Mouse (Mus musculus): Measurements from ENCODE around the gene Ppp1ca. TPM values are rescaled to one million over a fixed set of nuclear protein-coding genes. Genes with fewer than 3 reads are reported as not detected.

Gene Ppp1ca
- 727 and 779 TPM in 2 replicates for polyA plus RNA-seq (2015; fragmentation: Nextera tagmentation; extraction: Ambion mirVana)

DNA sequence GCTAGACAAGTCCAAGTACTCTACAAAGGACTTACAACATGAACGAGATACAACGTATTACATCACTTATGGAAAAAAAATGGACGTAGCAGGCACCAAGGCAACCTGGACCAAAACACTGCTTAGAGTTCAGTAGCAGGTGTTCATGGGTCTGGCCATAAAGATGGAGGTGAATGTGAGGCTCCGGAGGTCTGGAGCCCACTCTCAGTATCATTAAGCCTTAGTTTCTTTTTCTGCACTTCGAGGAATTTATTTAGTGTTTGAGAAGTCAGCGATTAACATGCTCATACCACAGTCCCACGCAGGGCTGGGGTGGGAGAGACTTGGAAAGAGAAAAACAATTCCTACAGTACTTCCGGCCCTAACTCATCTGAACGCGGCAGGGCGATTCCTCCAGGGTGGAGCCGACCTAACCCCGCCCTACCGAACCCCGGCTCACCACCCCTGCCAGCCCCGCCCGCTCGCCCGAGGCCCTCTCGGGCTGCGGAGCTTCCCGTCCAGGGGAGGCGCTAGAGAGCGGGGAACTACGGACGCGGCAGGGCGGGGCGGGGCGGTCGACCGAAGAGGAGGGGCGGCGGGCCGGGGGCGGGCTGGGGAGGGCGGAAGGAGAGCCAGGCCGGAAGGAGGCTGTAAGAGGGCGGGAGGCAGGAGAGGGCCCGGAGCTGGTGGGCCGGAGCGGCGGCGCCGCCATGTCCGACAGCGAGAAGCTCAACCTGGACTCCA, at the start of gene Ppp1ca:
Ppp1ca (plus strand) TSS at position 538 of the 723 bp plus-strand sequence.
- ATAC-seq (ENCODE audit: insufficient read depth, low FRiP score): peak; percentile 95
- 3% methylated on average over 43 of the region's 47 CpGs for WGBS
- peak within 1 kb of the TSS; percentile 97 for H3K4me2 ChIP-seq (ENCODE audit: low read depth, low read length)
- no peaks in the 10 kb centered on the region for H3K9me3 ChIP-seq (replicated peaks; ENCODE audit: control insufficient read depth, low read length)
- no peaks in the 10 kb centered on the region for H3K27me3 ChIP-seq (ENCODE audit: control insufficient read depth, insufficient read depth, low read length)
- peaks cover 24% of the 10 kb centered on the region; the same call in 1 of the 2 replicates for H3K36me3 ChIP-seq (ENCODE audit: control insufficient read depth, insufficient read depth, low read length)
- peak within 1 kb of the TSS; percentile 96 for H3K27ac ChIP-seq (ENCODE audit: low read length)
- H3K9ac ChIP-seq (ENCODE audit: low read length): peak within 1 kb of the TSS; percentile 99
- peak within 1 kb of the TSS; percentile 93 for H3K4me3 ChIP-seq (replicated peaks; ENCODE audit: low read length)
- peaks cover 19% of the 10 kb centered on the region for H3K4me1 ChIP-seq (ENCODE audit: control insufficient read depth, insufficient read depth, low read length)

DNA sequence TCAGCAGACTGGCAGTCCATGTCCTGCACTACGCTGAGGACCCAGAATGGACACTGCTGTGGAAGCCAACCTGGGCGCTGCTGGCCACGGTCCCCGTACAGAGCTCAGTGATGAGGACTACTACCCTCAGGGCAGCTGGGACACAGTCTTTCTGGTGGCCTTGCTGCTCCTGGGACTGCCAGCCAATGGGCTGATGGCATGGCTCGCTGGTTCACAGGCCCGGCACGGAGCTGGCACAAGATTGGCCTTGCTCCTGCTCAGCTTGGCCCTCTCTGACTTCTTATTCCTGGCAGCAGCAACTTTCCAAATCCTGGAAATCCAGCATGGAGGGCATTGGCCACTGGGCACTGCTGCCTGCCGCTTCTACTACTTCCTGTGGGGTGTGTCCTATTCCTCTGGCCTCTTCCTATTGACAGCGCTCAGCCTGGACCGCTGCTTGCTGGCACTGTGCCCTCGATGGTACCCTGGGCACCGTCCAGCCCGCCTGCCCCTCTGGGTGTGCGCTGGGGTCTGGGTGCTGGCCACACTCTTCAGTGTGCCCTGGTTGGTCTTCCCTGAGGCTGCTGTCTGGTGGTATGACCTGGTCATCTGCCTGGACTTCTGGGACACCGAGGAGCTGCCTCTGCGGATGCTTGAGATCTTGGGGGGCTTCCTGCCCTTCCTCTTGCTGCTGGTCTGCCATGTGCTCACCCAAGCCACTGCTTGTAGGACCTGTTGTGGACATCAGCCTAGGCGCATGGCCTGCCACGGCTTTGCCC, 49.3 kb upstream of the Ppp1ca start:
- no peak overlapping the region for H3K4me3 ChIP-seq (replicated peaks; ENCODE audit: low read length)
- ATAC-seq (ENCODE audit: insufficient read depth, low FRiP score): no peak

DNA sequence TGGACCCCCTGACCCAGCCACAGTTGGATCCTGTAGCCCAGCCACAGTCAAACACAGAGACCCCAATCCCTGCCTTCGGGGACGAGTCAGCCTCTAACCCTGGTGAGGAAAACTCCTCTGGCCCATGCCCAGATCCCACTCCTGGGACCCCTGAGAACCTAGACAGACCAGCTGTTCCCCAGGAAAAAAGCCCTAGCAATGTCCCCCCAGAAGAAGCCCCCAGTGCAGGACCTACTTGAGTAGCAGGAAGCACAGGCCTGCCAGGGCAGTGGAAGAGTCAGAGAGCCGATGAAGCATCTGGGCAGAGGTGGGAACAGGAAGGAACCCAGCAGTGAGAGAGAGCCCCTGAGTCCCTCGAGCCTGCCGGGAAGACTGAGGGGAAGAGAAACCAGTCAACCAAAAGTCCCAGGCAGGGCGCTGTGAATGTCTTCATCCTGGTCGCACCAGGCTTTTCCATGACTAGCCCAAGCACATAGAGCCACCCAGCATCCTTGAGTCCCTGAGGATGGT, 48.1 kb upstream of the Ppp1ca start, which contains the start of gene Cabp4:
Cabp4 (minus strand) TSS at position 275 of the 510 bp plus-strand sequence.
- no peak for ATAC-seq (ENCODE audit: insufficient read depth, low FRiP score)
- Histone ChIP-seq H3K9ac (ENCODE audit: low read length) (no peak within 1 kb of the TSS), H3K27ac (ENCODE audit: low read length) (0 out of 2 replicates have a peak within 1 kb of the TSS, but pooled peaks have one; percentile 12), H3K36me3 (ENCODE audit: control insufficient read depth, insufficient read depth, low read length) (no peaks in the 10 kb centered on the region), H3K4me2 (ENCODE audit: low read depth, low read length) (no peak within 1 kb of the TSS), H3K27me3 (ENCODE audit: control insufficient read depth, insufficient read depth, low read length) (no peaks in the 10 kb centered on the region), H3K9me3 (replicated peaks; ENCODE audit: control insufficient read depth, low read length) (no peaks in the 10 kb centered on the region), H3K4me1 (ENCODE audit: control insufficient read depth, insufficient read depth, low read length) (peaks cover 7% of the 10 kb centered on the region; the same call in 1 of the 2 replicates), H3K4me3 (replicated peaks; ENCODE audit: low read length) (no peak within 1 kb of the TSS)
- WGBS: 73% methylated on average over 7 of the region's 7 CpGs

More for the DNA sequence above, 49.3 kb upstream of the Ppp1ca start:
- no peak overlapping the region for H3K9ac ChIP-seq (ENCODE audit: low read length)
- H3K36me3 ChIP-seq (ENCODE audit: control insufficient read depth, insufficient read depth, low read length): no peaks in the 10 kb centered on the region
- H3K27ac ChIP-seq (ENCODE audit: low read length): no peak overlapping the region
- H3K9me3 ChIP-seq (replicated peaks; ENCODE audit: control insufficient read depth, low read length): no peaks in the 10 kb centered on the region
- WGBS: 92% methylated on average over 18 of the region's 18 CpGs
- peaks cover under 1% of the 10 kb centered on the region; the same call in 1 of the 2 replicates for H3K4me1 ChIP-seq (ENCODE audit: control insufficient read depth, insufficient read depth, low read length)
- no peak overlapping the region for H3K4me2 ChIP-seq (ENCODE audit: low read depth, low read length)
- H3K27me3 ChIP-seq (ENCODE audit: control insufficient read depth, insufficient read depth, low read length): no peaks in the 10 kb centered on the region

DNA sequence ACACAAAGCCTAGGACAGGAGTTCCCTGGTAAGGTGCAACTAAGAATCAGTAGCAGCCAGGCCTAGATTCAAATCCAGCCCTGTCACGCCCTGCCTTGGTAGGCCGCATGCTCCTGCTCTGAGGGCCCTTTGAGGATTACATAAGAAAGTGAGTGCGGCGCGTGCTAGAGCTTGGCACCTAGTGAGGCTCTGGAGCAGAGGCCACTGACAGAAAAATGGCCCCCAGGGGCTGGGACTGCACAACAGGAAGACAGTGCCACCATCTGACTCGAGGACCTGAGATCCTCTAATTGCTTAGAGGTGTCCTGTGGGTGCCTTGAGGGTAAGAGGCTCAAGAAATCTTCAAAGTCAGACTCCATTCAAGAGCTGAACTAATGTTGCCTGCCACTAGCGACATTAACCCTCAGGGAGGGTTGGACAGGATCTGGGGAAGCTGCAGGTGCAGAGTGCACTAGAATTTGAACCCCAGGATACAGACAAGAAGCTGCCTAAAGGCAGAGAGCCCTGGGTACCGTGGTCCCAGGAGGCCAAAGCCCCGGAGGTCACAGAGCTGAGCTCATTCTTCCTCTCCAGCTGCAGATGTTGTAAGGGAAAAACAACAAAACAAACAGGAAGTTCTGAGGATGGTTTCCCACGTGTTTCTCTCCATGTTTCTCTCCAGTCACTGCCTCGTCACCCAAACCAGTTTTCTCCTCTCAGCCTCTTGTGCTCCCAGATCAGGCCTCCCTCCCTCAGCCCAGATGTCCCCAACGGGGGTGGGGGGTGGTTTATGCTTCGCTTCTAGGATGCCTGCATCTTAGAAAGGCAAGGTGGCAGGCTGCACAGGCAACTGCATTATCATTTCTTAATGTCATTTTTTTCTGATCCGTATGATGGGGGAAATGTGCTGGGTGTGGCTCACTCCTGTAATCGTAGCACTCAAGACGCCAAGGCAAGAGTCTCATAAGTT, 47.0 kb upstream of the Ppp1ca start:
- H3K27ac ChIP-seq (ENCODE audit: low read length): 0 out of 2 replicates have a peak overlapping the region, but pooled peaks have one; percentile 12
- peaks cover 15% of the 10 kb centered on the region for H3K4me1 ChIP-seq (ENCODE audit: control insufficient read depth, insufficient read depth, low read length)
- H3K9ac ChIP-seq (ENCODE audit: low read length): no peak overlapping the region
- no peaks in the 10 kb centered on the region for H3K9me3 ChIP-seq (replicated peaks; ENCODE audit: control insufficient read depth, low read length)
- no peak overlapping the region for H3K4me3 ChIP-seq (replicated peaks; ENCODE audit: low read length)
- no peaks in the 10 kb centered on the region for H3K36me3 ChIP-seq (ENCODE audit: control insufficient read depth, insufficient read depth, low read length)
- no peaks in the 10 kb centered on the region for H3K27me3 ChIP-seq (ENCODE audit: control insufficient read depth, insufficient read depth, low read length)
- 77% methylated on average over 16 of the region's 16 CpGs for WGBS
- H3K4me2 ChIP-seq (ENCODE audit: low read depth, low read length): no peak overlapping the region
- ATAC-seq (ENCODE audit: insufficient read depth, low FRiP score): no peak

DNA sequence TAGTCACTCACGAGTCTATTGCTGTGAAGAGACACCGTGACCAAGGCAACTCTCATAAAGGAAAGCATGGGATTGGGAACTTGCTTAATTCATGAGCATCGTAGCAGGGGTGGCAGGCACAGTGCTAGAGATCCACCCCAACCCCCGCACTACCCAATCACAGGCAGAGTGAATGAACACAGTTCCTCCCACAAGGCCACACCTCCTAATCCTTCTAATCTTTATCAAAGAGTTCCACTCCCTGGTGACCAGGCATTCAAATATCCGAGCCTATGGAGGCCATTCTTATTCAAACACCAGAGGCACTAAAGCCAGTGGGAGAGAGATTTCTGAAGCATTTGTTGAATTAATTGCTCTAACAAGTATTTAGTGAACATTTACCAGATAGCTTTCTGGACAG, 45.9 kb upstream of the Ppp1ca start:
- Histone ChIP-seq H3K4me2 (ENCODE audit: low read depth, low read length) (no peak overlapping the region), H3K9ac (ENCODE audit: low read length) (no peak overlapping the region), H3K36me3 (ENCODE audit: control insufficient read depth, insufficient read depth, low read length) (peaks cover 4% of the 10 kb centered on the region; the same call in 1 of the 2 replicates), H3K4me1 (ENCODE audit: control insufficient read depth, insufficient read depth, low read length) (peaks cover 15% of the 10 kb centered on the region), H3K27me3 (ENCODE audit: control insufficient read depth, insufficient read depth, low read length) (no peaks in the 10 kb centered on the region), H3K9me3 (replicated peaks; ENCODE audit: control insufficient read depth, low read length) (no peaks in the 10 kb centered on the region), H3K27ac (ENCODE audit: low read length) (no peak overlapping the region), H3K4me3 (replicated peaks; ENCODE audit: low read length) (no peak overlapping the region)
- 90% methylated on average over 5 of the region's 5 CpGs for WGBS
- no peak for ATAC-seq (ENCODE audit: insufficient read depth, low FRiP score)

DNA sequence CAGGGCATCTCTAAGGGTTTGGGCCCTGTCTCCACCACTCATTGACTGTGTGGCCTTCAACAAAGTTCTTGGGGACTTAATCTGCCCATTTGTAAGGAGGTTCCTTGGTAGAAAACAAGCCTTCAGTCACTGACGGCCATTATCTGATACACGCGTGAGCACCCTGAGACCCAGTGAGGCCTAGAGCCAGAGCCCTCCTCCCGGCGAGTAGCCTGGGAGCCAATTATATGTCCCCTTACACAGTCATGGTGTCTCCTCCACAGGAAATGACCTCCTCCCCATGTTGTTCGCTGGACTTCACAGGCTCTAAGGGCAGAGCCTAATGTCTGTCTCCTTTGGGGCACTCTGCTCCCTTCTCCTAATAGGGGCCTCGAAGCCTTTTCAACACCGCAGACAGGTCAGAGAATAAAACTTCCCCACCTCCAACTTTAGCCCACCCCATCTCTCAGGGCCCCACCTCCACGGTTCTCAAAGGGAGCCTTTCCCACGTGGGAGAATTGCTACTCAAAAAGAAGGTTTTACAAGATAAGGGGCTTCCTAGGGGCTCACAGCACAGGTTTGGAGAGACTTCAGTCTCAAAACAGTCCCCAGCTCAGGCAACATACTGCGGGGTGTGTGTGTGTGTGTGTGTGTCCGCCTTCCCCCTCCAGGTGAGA, 45.4 kb upstream of the Ppp1ca start:
- WGBS: 66% methylated on average over 12 of the region's 12 CpGs
- no peaks in the 10 kb centered on the region for H3K27me3 ChIP-seq (ENCODE audit: control insufficient read depth, insufficient read depth, low read length)
- no peak overlapping the region for H3K27ac ChIP-seq (ENCODE audit: low read length)
- H3K36me3 ChIP-seq (ENCODE audit: control insufficient read depth, insufficient read depth, low read length): peaks cover 9% of the 10 kb centered on the region
- H3K4me2 ChIP-seq (ENCODE audit: low read depth, low read length): no peak overlapping the region
- no peak for ATAC-seq (ENCODE audit: insufficient read depth, low FRiP score)
- H3K9me3 ChIP-seq (replicated peaks; ENCODE audit: control insufficient read depth, low read length): no peaks in the 10 kb centered on the region
- H3K4me1 ChIP-seq (ENCODE audit: control insufficient read depth, insufficient read depth, low read length): peaks cover 15% of the 10 kb centered on the region
- no peak overlapping the region for H3K4me3 ChIP-seq (replicated peaks; ENCODE audit: low read length)
- H3K9ac ChIP-seq (ENCODE audit: low read length): no peak overlapping the region

DNA sequence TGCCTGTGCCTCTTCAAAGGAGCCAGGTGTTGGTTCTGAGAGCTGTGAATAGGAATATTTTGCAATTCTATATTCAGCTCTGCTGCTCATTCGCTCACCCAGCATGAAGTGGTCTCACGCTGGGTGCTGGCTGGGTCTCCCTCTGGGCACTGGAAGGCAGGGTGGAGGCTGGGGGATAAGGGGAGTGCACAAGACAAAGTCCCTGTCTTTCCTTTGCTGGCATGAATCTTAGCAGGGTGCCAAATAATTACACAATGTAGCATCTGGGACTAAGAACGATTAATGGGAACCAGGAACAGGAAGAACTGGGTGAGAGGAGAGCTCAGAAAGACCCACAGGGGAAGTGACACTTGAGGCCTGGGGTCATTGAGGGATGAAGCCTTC, 44.9 kb upstream of the Ppp1ca start:
- Histone ChIP-seq H3K4me1 (ENCODE audit: control insufficient read depth, insufficient read depth, low read length) (peaks cover 15% of the 10 kb centered on the region), H3K4me2 (ENCODE audit: low read depth, low read length) (no peak overlapping the region), H3K27ac (ENCODE audit: low read length) (no peak overlapping the region), H3K36me3 (ENCODE audit: control insufficient read depth, insufficient read depth, low read length) (peaks cover 9% of the 10 kb centered on the region), H3K9me3 (replicated peaks; ENCODE audit: control insufficient read depth, low read length) (no peaks in the 10 kb centered on the region), H3K27me3 (ENCODE audit: control insufficient read depth, insufficient read depth, low read length) (no peaks in the 10 kb centered on the region), H3K4me3 (replicated peaks; ENCODE audit: low read length) (no peak overlapping the region), H3K9ac (ENCODE audit: low read length) (no peak overlapping the region)
- WGBS: 63% methylated on average over 3 of the region's 3 CpGs
- no peak for ATAC-seq (ENCODE audit: insufficient read depth, low FRiP score)

Data from stomach, embryonic 16.5 days (tissue).